Mouse (Mus musculus) effector memory CD4-positive, alpha-beta T cell, adult 7 months (primary cell): ENCODE data around the gene Tmed4. TPM values are rescaled to one million over a fixed set of nuclear protein-coding genes. Genes with fewer than 3 reads are reported as not detected.

ENCODE experiments used
- polyA plus RNA-seq: library from polyadenylated mRNA; unstranded; fragments of 100-300 nt; shearing (Covaris generic); gene quantifications from one replicate; pipeline ENCODE4 v1.2.1, GENCODE M21; 2017

Gene Tmed4
- polyA plus RNA-seq: 43.1 TPM

DNA sequence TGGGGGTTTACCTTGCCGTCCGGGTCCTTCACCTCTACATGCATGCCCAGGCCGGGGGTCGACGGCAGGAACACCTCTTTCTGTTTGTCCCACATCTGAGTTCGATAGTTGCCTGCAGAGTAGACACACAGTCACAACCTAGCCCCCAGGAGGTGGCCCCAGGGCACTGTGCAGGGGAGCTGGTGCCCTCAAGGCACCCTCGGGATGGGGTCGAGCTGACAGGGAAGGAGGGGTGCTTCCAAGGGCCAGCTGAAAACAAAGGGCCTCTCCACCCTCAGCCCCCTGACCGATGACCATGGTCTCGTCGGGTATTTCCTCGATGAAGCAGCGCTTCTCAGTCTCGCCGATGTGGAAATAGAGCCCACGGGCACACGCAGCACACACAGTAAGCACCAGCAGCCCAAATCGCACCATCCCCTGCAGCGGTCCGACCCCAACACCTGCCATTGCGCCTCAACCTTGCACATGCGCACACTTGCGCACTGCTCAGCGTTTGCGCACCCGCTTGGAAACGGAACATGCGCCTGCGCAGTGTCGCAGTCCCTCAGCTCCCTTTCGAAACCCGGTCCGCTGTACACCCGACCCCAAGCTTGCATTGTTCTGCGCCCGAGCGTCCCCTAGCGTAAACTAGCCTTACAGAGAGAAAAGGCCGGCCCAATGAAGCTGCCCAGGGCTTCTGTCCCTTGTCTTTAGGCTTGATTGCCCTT lies at the start of gene Tmed4:
Gene Tmed4 (minus strand): TSS at position 484 of the 707 bp plus-strand sequence.

DNA sequence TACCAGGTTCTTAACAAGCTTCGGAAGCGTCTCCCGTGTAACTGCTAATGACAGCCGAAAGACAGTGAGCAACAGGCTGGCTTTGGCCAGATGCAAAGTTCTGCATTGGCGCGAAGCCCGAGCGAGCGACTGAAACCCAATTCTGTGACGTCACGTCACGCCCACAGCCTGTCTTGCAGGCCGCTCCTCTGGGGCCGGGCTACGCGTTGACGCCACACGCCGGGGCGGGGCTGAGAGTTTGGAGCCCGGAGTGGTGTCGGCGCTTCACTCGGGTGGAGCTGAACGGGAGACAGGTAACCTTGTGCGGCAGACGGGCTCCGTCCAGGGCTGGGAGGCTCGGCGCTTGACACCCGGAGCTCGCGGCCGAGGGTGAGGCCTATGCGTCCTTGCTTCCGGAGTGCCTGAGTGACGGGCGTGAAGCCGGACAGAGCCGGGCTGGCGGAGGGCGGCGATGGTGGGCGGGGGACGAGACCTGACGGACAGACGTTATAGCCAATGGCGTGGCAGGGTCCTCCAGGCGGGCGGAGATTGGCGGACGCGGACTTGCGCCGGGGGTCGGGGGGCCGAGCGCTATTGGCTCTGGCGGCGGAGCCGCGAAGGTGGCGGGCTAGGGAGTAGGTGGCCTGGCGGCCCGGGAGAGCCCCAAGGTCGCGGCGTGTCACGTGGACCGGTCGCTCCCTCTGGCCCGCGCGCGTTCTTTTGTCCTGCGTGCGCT lies 16.9 kb upstream of the Tmed4 start, which contains the start of gene Ogdh:
Gene Ogdh (plus strand): TSS at position 233 of the 715 bp plus-strand sequence.

DNA sequence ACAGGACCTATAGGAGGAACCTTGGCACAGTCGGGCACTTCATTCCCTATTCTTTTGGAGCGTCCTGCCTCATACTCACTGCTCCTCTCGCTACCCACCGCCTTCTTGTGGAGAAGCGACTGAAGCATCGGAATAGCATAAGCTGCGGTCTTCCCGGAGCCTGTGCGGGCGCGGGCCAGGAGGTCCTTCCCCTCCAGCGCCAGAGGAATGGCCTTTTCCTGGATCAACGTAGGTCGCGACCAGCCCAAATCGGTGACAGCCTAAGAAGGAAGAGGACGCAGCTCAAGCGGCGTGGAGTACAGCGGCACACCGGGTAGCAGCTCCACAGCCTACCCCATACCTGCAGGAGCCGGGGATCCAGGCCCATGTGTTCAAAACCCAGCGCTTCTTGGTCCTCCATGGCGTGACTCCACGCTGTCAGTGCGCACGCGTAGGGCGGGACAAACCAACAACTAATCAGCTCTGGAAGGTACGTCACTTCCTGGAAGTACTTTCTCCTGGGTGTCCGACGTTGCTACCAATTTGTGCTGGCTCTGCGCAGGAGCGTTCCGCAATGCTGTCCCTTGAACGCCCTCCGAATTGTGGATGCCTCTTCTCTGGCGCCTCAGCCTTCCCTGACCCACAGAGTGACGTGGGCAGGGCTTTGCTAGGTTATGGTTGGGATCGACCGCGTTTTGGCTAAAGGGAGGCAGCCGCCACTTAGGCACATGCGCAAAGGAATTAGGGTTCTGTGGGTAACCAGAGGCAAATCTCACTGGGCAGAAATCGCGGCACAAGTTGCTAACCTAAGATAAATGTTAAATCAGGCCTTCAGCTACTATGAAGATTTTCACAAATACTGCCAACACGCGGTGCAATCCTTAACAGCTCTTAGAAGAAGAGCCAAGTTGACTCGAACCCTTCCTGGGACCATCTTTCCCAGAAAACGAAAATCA lies 7.1 kb downstream of the Tmed4 start, which contains the start of gene Ddx56:
Gene Ddx56 (minus strand): TSS at position 453 of the 935 bp plus-strand sequence.

DNA sequence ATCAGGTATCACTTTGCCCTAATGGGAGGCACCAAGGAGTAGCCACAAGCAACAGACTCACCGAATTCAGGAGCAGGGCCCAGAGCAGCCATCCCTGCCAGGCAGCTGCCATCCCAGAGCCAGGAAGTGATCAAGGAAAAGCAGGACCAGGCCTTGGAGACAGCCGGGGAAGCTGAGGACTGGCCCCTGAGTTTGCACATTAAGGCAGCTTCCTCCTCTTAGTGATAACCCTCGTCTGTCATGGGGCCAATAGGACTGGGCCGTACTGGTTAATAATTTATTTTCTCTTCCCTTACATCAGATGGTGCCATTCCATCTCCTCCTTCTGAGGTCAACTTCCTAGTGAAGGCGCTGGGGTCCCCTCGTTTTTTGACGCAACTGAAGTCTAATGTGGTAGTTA lies 44.7 kb downstream of the Tmed4 start, which contains the start of gene Npc1l1:
Gene Npc1l1 (minus strand): TSS at position 132 of the 400 bp plus-strand sequence.

Other genes with a start within 250 kb of the Tmed4 start
- gene Camk2b, start 208.5 kb downstream of the Tmed4 start, polyA plus RNA-seq: 14.8 TPM
- gene A730071L15Rik, start 74.8 kb downstream of the Tmed4 start, polyA plus RNA-seq: not detected
- 49.3 TPM for gene Nudcd3, start 74.5 kb downstream of the Tmed4 start, polyA plus RNA-seq
- 0.11 TPM for gene Npc1l1, start 44.7 kb downstream of the Tmed4 start, polyA plus RNA-seq
- gene Ddx56, start 7.1 kb downstream of the Tmed4 start, polyA plus RNA-seq: 60.2 TPM
- gene Ogdh, start 16.8 kb upstream of the Tmed4 start, polyA plus RNA-seq: 245 TPM
- 73.4 TPM for gene Zmiz2, start 114.2 kb upstream of the Tmed4 start, polyA plus RNA-seq
- gene Ppia, start 140.6 kb upstream of the Tmed4 start, polyA plus RNA-seq: 3,980 TPM
- gene H2afv, start 169.6 kb upstream of the Tmed4 start, polyA plus RNA-seq: 142 TPM
- gene Purb, start 201.0 kb upstream of the Tmed4 start, polyA plus RNA-seq: 33.1 TPM
- 191 TPM for gene Myo1g, start 246.1 kb upstream of the Tmed4 start, polyA plus RNA-seq